Mouse (Mus musculus) MEL (cell line): Measurements from ENCODE around the gene Slc4a1. TPM values are rescaled to one million over a fixed set of nuclear protein-coding genes. Genes with fewer than 3 reads are reported as not detected.

ENCODE experiments used
- DNase-seq: peaks from one replicate; pipeline ENCODE4 v3.0.0; 2011; ENCODE audit warnings: low read depth, low spot score
- H3K27ac ChIP-seq: 2 replicates; pipeline ENCODE4 v1.5.1; 2012; ENCODE audit warnings: low read depth, mild to moderate bottlenecking, control low read depth, low read length, moderate library complexity; ENCODE audit not compliant: control insufficient read depth
- H3K27me3 ChIP-seq, 2 experiments: fragments of 150-350 bp in 1 of 2; sonication (generic) in 1 of 2; 2 replicates each; pipeline ENCODE4 v1.6.1; 2012; ENCODE audit warnings: low read length in 2 of 2, mild to moderate bottlenecking in 2 of 2, improper control_type of control experiment in 1 of 2, moderate library complexity in 1 of 2; ENCODE audit not compliant: insufficient read depth in 2 of 2, control insufficient read depth in 1 of 2
- H3K36me3 ChIP-seq, 2 experiments: 2 replicates each; pipeline ENCODE4 v1.6.1; 2012 to 2014; ENCODE audit warnings: low read length in 2 of 2, improper control_type of control experiment in 1 of 2, inconsistent platforms in 1 of 2, mild to moderate bottlenecking in 1 of 2; ENCODE audit not compliant: insufficient read depth in 2 of 2, control insufficient read depth in 1 of 2
- H3K4me1 ChIP-seq, 2 experiments: fragments of 150-350 bp in 1 of 2; sonication (generic) in 1 of 2; 2 replicates each; pipeline ENCODE4 v1.6.1; 2012; ENCODE audit warnings: low read length in 2 of 2, improper control_type of control experiment in 1 of 2, mild to moderate bottlenecking in 1 of 2; ENCODE audit not compliant: insufficient read depth in 2 of 2, control insufficient read depth in 1 of 2
- H3K4me3 ChIP-seq, 2 experiments: fragments of 150-350 bp in 1 of 2; sonication (generic) in 1 of 2; 2 replicates each; pipeline ENCODE4 v1.5.1; 2012; ENCODE audit warnings: low read depth in 2 of 2, low read length in 2 of 2, mild to moderate bottlenecking in 2 of 2, moderate library complexity in 2 of 2, control low read depth in 1 of 2, improper control_type of control experiment in 1 of 2; ENCODE audit not compliant: control insufficient read depth in 1 of 2, insufficient read depth in 1 of 2
- H3K79me2 ChIP-seq: 2 replicates; pipeline ENCODE4 v1.6.1; 2012; ENCODE audit warnings: mild to moderate bottlenecking, low read length, moderate library complexity; ENCODE audit not compliant: control insufficient read depth, poor library complexity, insufficient read depth
- H3K9ac ChIP-seq: 2 replicates; pipeline ENCODE4 v1.6.1; 2012; ENCODE audit warnings: low read depth, mild to moderate bottlenecking, control low read depth, low read length, moderate library complexity; ENCODE audit not compliant: control insufficient read depth, poor library complexity, severe bottlenecking
- H3K9me3 ChIP-seq: fragments of 150-350 bp; sonication (generic); replicated peaks from 2 replicates; pipeline ENCODE4 v1.6.1; 2012; ENCODE audit warnings: mild to moderate bottlenecking, low read length, improper control_type of control experiment, moderate library complexity; ENCODE audit not compliant: insufficient read depth
- BHLHE40 ChIP-seq: IDR thresholded peaks from 2 replicates; pipeline ENCODE4 v1.6.1; 2012; ENCODE audit warnings: low read depth, mild to moderate bottlenecking, inconsistent platforms, low read length, improper control_type of control experiment, borderline replicate concordance
- CHD1 ChIP-seq: IDR thresholded peaks from 2 replicates; pipeline ENCODE4 v1.6.1; 2012; ENCODE audit warnings: low read depth, mild to moderate bottlenecking, inconsistent platforms, low read length, improper control_type of control experiment
- E2F4 ChIP-seq: IDR thresholded peaks from 2 replicates; pipeline ENCODE4 v1.6.1; 2011; ENCODE audit warnings: low read depth, low read length, improper control_type of control experiment, borderline replicate concordance
- ELF1 ChIP-seq: IDR thresholded peaks from 2 replicates; pipeline ENCODE4 v1.6.1; 2014; ENCODE audit warnings: low read depth, mild to moderate bottlenecking, inconsistent platforms, low read length, improper control_type of control experiment, moderate library complexity
- ETS1 ChIP-seq: IDR thresholded peaks from 2 replicates; pipeline ENCODE4 v1.6.1; 2012; ENCODE audit warnings: low read depth, mild to moderate bottlenecking, inconsistent platforms, low read length, improper control_type of control experiment, moderate library complexity
- JUND ChIP-seq: IDR thresholded peaks from 2 replicates; pipeline ENCODE4 v1.6.1; 2011; ENCODE audit warnings: low read depth, mild to moderate bottlenecking, improper control_type of control experiment, low read length
- MAFK ChIP-seq: IDR thresholded peaks from 2 replicates; pipeline ENCODE4 v1.6.1; 2011; ENCODE audit warnings: low read depth, mild to moderate bottlenecking, low read length, improper control_type of control experiment, borderline replicate concordance
- MAZ ChIP-seq: IDR thresholded peaks from 2 replicates; pipeline ENCODE4 v1.6.1; 2012; ENCODE audit warnings: low read depth, mild to moderate bottlenecking, inconsistent platforms, low read length, improper control_type of control experiment
- MXI1 ChIP-seq: IDR thresholded peaks from 2 replicates; pipeline ENCODE4 v1.6.1; 2011; ENCODE audit warnings: mild to moderate bottlenecking, low read depth, low read length, improper control_type of control experiment
- MYB ChIP-seq: IDR thresholded peaks from 2 replicates; pipeline ENCODE4 v1.6.1; 2011; ENCODE audit warnings: mild to moderate bottlenecking, low read depth, low read length, improper control_type of control experiment
- NRF1 ChIP-seq: IDR thresholded peaks from 2 replicates; pipeline ENCODE4 v1.6.1; 2014; ENCODE audit warnings: low read depth, mild to moderate bottlenecking, inconsistent platforms, low read length, improper control_type of control experiment, moderate library complexity; ENCODE audit not compliant: poor library complexity, insufficient read depth, severe bottlenecking
- POLR2AphosphoS2 ChIP-seq: IDR thresholded peaks from 2 replicates; pipeline ENCODE4 v1.6.1; 2011; ENCODE audit warnings: low read length, improper control_type of control experiment
- POLR2AphosphoS5 ChIP-seq: IDR thresholded peaks from 2 replicates; pipeline ENCODE4 v1.6.1; 2012; ENCODE audit warnings: low read depth, borderline replicate concordance, mild to moderate bottlenecking, inconsistent platforms, low read length, moderate library complexity, mixed read lengths
- RAD21 ChIP-seq: IDR thresholded peaks from 2 replicates; pipeline ENCODE4 v1.6.1; 2011; ENCODE audit warnings: mild to moderate bottlenecking, low read depth, low read length, improper control_type of control experiment
- SIN3A ChIP-seq: IDR thresholded peaks from 2 replicates; pipeline ENCODE4 v1.6.1; 2012; ENCODE audit warnings: low read length, improper control_type of control experiment, inconsistent platforms
- SMC3 ChIP-seq: IDR thresholded peaks from 2 replicates; pipeline ENCODE4 v1.6.1; 2011; ENCODE audit warnings: low read depth, low read length, improper control_type of control experiment
- TAL1 ChIP-seq: IDR thresholded peaks from 2 replicates; pipeline ENCODE4 v1.6.1; 2012; ENCODE audit warnings: mild to moderate bottlenecking, inconsistent platforms, low read length, moderate library complexity, mixed read lengths
- TBP ChIP-seq: IDR thresholded peaks from 2 replicates; pipeline ENCODE4 v1.8.0; 2011; ENCODE audit warnings: low read depth, low read length, improper control_type of control experiment
- ZMIZ1 ChIP-seq: IDR thresholded peaks from 2 replicates; pipeline ENCODE4 v1.6.1; 2012; ENCODE audit warnings: low read depth, mild to moderate bottlenecking, inconsistent platforms, low read length, improper control_type of control experiment, moderate library complexity
- polyA plus RNA-seq, 2 experiments: library from polyadenylated mRNA; stranded (reverse) in 1 of 2; unstranded in 1 of 2; fragments of >175 nt in 1 of 2; fragments of >200 nt in 1 of 2; gene quantifications; 2 replicates each; pipeline versions ENCODE4 v1.2.1 to v1.2.4; 2012; ENCODE audit warnings: low replicate concordance in 2 of 2, low read depth in 1 of 2; ENCODE audit not compliant: insufficient read length in 2 of 2, insufficient read depth in 1 of 2, missing spikeins in 1 of 2
- total RNA-seq: library from RNA; depleted of rRNA; stranded (reverse); fragments of 300-350 nt; gene quantifications from 2 replicates; pipeline ENCODE4 v1.2.3, GENCODE M21; 2012

The Slc4a1 gene
- total and polyA plus RNA-seq, 3 experiments: 0.23 to 0.35 TPM; not detected in 1

GRCm38 (mm10) chr11:102370285-102370684 is 4.3 kb upstream of the Slc4a1 start:
- H3K79me2 ChIP-seq: no peaks in the 10 kb centered on the region
- H3K27ac ChIP-seq: no peak overlapping the region
- no peak overlapping the region for H3K9ac ChIP-seq

GRCm38 (mm10) chr11:102369263-102369662 is 3.3 kb upstream of the Slc4a1 start:
- Histone ChIP-seq H3K4me3 (no peak overlapping the region), H3K9ac (no peak overlapping the region), H3K4me1 (no peaks in the 10 kb centered on the region), H3K79me2 (no peaks in the 10 kb centered on the region), H3K36me3 (no peaks in the 10 kb centered on the region), H3K27me3 (peaks cover 1 to 20% of the 10 kb centered on the region in 2 experiments; a peak in 3 of 4 replicates), H3K9me3 (no peaks in the 10 kb centered on the region), H3K27ac (no peak overlapping the region)
- no peak for DNase-seq
- TF ChIP-seq MAFK (no peak), ELF1 (no peak), POLR2AphosphoS2 (no peak)

More at GRCm38 (mm10) chr11:102370285-102370684, 4.3 kb upstream of the Slc4a1 start:
- TF ChIP-seq MYB (no peak), ETS1 (no peak), TBP (no peak), JUND (no peak), SIN3A (no peak), SMC3 (no peak), BHLHE40 (no peak), MAZ (no peak), NRF1 (no peak), E2F4 (no peak), MXI1 (no peak), CHD1 (no peak), MAFK (no peak), POLR2AphosphoS5 (no peak), RAD21 (no peak), TAL1 (no peak), ZMIZ1 (no peak)
- H3K27me3 ChIP-seq: peaks cover 1 to 18% of the 10 kb centered on the region in 2 experiments; a peak in 3 of 4 replicates
- no peak overlapping the region for H3K4me3 ChIP-seq
- no peaks in the 10 kb centered on the region for H3K9me3 ChIP-seq
- H3K4me1 ChIP-seq: peaks cover 0 to 5% of the 10 kb centered on the region in 2 experiments; a peak in 2 of 4 replicates
- peaks cover 0 to 1% of the 10 kb centered on the region in 2 experiments; a peak in 2 of 4 replicates for H3K36me3 ChIP-seq
- no peak for DNase-seq
